Mouse (Mus musculus) T-helper 1 cell (primary cell): ENCODE data around the gene Bzw2.

Experiments used
- in situ Hi-C: fragments of 300-600 bp; cut with MboI, MseI; formaldehyde crosslinking; loops from one replicate; pipeline ENCODE4 v1.15.1; 2025; ENCODE audit warnings: high pct_unique_total_duplicates

Bzw2 gene

DNA sequence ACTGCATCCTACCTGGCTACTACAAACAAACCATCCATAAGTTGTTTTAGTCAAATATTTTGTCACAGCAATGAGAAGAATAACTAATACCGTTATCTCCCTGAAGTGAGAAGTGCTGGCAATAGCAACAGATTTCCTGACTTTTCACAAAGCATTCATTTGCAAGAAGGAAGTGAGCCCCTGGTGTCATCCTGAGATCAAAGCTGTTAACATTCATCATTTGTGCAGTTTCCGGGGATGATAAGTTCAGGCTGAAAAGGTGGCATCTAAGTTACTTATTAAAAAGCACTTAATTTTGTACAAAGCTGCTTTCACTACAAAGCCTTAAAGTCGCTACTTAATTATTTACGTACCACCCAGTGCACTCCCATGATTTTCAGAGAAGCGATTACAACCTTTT is 85.0 kb downstream of the Bzw2 start:
- in situ Hi-C loops = no loop called here

- in situ Hi-C loops = no loop called here
Measured at GRCm38 (mm10) chr12:36070231-36070630, 87.6 kb downstream of the Bzw2 start.

GRCm38 (mm10) chr12:36067538-36067937 is 90.3 kb downstream of the Bzw2 start:
- in situ Hi-C loops = no loop called here

DNA sequence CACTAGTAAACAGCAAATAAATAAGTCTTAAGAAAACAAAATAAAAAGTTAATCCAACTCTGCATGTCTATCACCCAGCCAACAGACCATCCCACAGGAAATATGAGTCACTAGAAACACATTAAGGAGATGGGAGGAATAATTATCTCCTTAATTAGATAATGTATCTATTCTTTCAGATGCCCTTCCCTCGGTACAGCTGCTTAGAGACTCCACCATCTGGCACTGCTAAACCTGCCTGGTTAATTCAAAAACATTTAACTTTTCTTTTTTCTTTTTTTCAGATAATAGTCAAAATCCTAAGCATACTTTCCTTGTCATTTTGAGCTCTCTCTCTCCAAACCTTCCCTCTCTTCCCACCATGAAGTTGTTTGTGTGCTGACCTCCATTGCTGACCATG is 92.0 kb downstream of the Bzw2 start:
- in situ Hi-C loops = no loop called here

GRCm38 (mm10) chr12:36057699-36058098 is 100.2 kb downstream of the Bzw2 start:
- in situ Hi-C loops = no loop called here

DNA sequence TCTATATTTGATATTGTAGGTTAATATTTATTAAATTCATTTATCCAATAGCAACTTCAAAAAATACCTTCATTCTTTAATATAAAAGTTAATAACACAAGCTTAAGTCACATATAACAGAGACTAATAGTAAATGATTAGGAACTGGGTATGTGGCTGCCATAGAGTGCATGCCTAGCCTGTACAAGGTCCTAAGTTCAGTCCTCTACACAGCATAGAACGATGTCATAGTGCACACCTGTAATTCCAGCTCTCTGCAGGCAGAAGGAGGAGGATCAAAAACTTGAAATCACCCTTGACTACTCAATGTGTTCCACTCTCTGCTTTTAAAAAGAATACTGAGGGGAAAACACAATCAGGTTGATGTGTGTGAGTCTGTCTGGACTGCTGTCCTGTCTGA is 107.6 kb downstream of the Bzw2 start:
- in situ Hi-C loops = no loop called here

- in situ Hi-C loops = no loop called here
Measured at GRCm38 (mm10) chr12:36047593-36047992, 110.3 kb downstream of the Bzw2 start.

- in situ Hi-C loops = no loop called here
Measured at GRCm38 (mm10) chr12:36046196-36046595, 111.7 kb downstream of the Bzw2 start.

- in situ Hi-C loops = no loop called here
Measured at GRCm38 (mm10) chr12:36044691-36045090, 113.2 kb downstream of the Bzw2 start.

GRCm38 (mm10) chr12:36042348-36042778 is 115.5 kb downstream of the Bzw2 start, which contains the start of gene Tspan13:
TSS of gene Tspan13 (minus strand) at chr12:36042500.
- in situ Hi-C loops = no loop called here
